Mouse (Mus musculus) liver, embryonic 14.5 days (tissue): ENCODE measurements around the gene Phf3.

Experiments
- CTCF ChIP-seq: IDR thresholded peaks from 2 replicates; pipeline ENCODE4 v1.5.1; 2016; ENCODE audit warnings: antibody characterized with exemption, low read depth, control low read depth
- EP300 ChIP-seq: IDR thresholded peaks from 2 replicates; pipeline ENCODE4 v1.6.1; 2016; ENCODE audit warnings: antibody characterized with exemption, low read depth

DNA sequence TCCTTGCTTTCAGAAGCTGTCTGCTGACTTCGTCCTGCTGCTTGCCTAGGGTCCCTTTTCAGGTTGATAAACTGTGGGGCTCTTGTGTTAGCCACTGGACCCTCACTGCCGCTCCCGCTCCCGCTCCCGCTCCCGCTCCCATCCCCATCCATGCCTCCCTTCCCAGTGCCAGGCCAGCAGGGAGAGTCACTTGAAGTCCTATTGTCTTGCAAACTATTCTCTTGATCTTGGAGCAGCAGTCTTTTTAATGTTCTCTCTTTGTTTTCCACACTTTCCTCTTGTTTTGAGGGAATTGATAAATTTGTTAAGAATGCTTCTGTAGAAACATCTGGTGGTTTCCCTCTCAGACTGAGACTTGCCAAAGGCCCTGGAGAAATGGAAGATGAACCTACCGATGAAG is 68.8 kb downstream of the Phf3 start:
- TF ChIP-seq CTCF (no peak), EP300 (no peak)
